Mouse (Mus musculus) heart, adult 2 months (tissue): Measurements from ENCODE around the gene Ippk.
A peak's percentile ranks its signal among the peaks of the same experiment; 100 is the strongest.

Source experiments
- CTCF ChIP-seq: fragments of 200-600 bp; IDR thresholded peaks from 2 replicates; pipeline ENCODE4 v1.8.1; 2022; ENCODE audit warnings: antibody characterized with exemption, mild to moderate bottlenecking, moderate library complexity
- EP300 ChIP-seq: fragments of 200-500 bp; IDR thresholded peaks from 2 replicates; pipeline ENCODE4 v1.6.1; 2011; ENCODE audit warnings: low read depth, low read length, control low read depth; ENCODE audit not compliant: insufficient read depth
- POLR2A ChIP-seq: fragments of 200-500 bp; IDR thresholded peaks from 2 replicates; pipeline ENCODE4 v1.6.1; 2011; ENCODE audit warnings: mild to moderate bottlenecking, low read depth, low read length, control low read depth; ENCODE audit not compliant: insufficient read depth

- TF ChIP-seq CTCF (no peak), POLR2A (peak; percentile 46; the same call in 1 of the 2 replicates), EP300 (no peak)
Measured at GRCm38 (mm10) chr13:49504510-49504909, 83.5 kb downstream of the Ippk start, which contains the start of gene Ecm2.
